Mouse (Mus musculus): Measurements from ENCODE around the gene Rpp25.
A peak's percentile ranks its signal among the peaks of the same experiment; 100 is the strongest.

The Rpp25 gene

GRCm38 (mm10) chr9:57503622-57504380, at the start of gene Rpp25:
TSS of gene Rpp25 (plus strand) at chr9:57504026.
- no peak for DNase-seq

DNA sequence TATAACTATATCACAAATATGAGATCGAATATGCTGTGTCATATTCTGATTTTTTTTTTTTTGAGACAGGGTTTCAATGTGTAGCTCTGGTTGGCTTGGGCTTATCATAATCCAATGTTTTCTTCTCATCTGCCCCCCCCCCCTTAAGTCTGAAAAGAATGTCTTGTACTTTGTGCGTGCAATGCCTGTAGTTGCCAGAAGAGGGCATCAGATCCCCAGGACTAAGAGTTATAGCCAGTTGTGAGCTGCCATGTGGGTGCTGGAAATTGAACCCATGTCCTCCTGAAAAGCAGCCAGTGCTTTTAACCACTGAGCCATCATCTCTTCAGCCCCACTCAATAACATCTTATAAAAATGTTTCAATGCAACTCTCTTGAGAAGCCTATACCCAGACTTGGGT, 44.1 kb upstream of the Rpp25 start:
- DNase-seq, result no peak

DNA sequence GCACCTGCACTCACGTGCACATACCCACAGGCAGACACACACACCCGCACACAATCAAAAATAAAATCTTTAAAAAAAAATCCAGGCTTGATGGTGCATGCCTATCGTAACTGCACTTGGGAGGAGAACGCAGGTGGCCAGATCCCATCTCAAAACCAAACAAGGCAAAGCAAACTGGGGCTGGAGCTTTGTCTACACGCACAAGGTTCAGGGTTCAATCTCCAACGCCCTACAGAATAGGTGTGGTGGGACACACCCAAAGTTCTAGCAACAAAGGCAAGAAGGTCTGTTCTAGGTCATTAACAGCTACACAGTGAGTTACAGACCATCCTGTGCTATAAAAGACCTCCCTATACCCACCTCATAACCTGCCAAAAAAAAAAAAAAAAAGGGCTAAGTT, 41.0 kb upstream of the Rpp25 start:
- DNase-seq, result no peak

DNA sequence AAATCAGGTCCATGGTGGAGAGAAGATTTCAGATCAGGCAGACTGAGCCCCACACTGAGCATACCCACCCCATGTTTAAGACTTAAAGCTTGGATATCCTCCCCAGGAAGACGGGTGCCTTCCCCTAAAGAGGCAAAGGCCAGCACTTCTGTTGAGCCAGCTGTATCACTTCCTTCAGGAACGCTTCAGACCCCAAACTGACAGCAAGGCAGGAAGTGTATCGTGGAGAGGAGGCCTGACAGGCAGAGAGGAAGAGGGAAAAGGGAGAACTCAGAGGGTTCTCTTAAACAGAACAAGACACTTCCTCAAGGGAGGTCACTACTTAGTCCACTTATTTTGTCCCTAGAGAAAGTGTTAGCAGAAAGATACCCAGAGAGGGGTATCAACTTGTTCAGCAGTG, 37.7 kb upstream of the Rpp25 start:
- DNase-seq, result no peak

GRCm38 (mm10) chr9:57467271-57467771, 36.5 kb upstream of the Rpp25 start:
- peak in 1 of 2 experiments; percentile 8 for DNase-seq

GRCm38 (mm10) chr9:57467896-57468549, 35.8 kb upstream of the Rpp25 start, which contains the start of gene Scamp5:
TSS of gene Scamp5 (minus strand) at chr9:57468060.
- DNase-seq, result peak; percentile 69 to 79

GRCm38 (mm10) chr9:57468914-57469313, 34.9 kb upstream of the Rpp25 start:
- DNase-seq, result no peak

GRCm38 (mm10) chr9:57485774-57486173, 18.1 kb upstream of the Rpp25 start:
- DNase-seq, result peak; percentile 39 to 49

DNA sequence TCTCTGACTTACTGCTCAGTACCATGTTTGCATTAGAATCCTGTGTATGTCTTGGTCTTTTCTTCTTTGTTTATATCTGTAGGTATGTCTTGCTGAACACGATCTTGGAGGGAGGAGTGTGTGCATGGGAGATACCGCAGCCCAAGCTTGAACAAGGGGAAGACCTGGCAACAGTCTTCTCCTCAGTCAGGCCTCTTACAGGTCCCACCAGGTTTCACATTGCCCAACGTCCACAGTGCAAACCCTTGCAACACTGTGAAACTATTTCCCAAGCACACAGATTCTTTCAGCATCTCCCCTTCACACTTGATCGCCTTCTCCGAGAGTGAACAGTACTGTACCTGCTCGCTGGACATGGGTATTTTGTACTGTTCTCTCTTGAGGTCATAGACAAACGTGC, 16.0 kb upstream of the Rpp25 start:
- no peak for DNase-seq

DNA sequence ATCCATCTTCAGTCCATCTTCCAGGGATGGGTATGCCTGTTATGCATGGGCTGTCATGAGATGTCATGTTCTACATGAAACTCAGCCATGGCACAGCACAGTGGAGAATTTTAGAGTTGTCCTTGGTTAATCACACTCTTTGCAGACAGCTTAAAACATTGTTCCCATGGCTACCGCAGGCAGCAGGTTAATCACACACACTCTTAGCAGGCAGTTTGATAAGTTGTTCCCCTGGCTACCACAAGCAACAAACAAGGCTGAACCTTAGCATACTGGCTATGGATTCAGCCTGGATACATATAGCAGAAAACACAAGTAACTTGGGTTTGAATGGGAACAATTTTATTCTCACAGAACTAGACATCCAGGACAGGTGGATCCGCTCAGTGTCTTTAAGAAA, 10.3 kb upstream of the Rpp25 start:
- no peak for DNase-seq

- DNase-seq, result no peak
These were observed 8.9 kb upstream of the Rpp25 start for GRCm38 (mm10) chr9:57494970-57495369.

- no peak for DNase-seq
These were observed 6.6 kb upstream of the Rpp25 start for GRCm38 (mm10) chr9:57497236-57497635.

- DNase-seq, result no peak
These were observed 5.3 kb upstream of the Rpp25 start for GRCm38 (mm10) chr9:57498536-57498935.

DNA sequence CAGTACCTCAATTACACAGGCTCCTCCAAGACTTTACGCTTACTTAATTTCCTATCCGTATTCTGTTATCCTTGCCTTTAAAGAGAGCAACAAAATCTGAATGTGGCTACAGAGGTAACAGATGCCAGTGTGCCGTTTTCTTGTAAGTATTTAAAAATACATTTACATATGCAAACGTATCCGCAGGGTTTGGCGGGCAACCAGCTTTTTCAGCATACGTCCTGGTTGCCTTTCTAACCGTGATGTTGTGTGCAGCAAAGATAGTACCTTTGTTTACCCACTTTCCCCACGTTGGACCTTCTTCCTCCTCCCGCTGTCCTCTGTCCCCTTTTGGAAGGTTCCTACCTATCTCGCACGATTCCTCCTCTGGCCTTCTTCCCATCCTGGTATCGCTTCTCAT, 2.4 kb upstream of the Rpp25 start:
- DNase-seq, result no peak

DNA sequence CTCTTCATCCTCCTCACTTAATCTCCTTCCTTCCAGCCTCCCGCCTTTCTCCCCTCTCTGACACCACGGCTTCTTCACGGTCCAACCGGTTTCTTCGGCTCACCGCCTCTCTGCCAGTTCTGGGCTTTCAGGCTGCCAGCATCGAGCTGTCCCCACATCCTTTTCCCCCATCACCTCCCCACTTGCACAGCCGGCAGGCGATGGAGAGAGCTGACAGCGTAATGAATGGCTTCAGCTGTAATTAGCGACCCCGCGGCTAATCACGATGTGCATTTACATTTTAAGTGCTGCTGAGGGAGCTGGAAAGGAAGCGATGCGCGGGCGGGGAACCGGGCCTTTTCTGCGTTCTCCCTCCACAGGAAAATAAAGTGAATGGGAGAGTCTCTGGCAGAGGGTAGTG, 2.0 kb upstream of the Rpp25 start:
- DNase-seq, result no peak

- no peak for DNase-seq
These were observed 760 bp upstream of the Rpp25 start for GRCm38 (mm10) chr9:57502911-57503621.

GRCm38 (mm10) chr9:57504381-57504700, 515 bp downstream of the Rpp25 start:
- DNase-seq, result peak; percentile 31 to 32

DNA sequence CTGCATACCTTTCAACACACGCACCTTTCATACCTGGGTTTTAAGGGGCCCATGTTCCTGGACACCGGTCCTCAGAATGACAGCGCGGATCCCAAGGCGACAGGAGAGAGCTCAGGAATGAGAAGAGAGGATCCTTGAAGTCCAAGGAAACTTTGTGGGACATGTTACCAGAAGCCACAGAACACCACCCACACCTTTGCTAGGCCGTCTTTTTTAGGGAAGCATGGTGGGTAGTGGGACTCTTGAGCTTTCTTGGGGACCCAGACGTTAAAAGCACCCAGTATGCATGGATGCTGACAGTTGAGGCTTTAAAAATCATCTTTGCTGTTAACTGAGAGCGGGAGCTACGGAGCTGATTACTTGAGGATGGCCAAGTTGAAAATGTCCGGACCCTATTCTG, 1.1 kb downstream of the Rpp25 start:
- DNase-seq, result no peak

DNA sequence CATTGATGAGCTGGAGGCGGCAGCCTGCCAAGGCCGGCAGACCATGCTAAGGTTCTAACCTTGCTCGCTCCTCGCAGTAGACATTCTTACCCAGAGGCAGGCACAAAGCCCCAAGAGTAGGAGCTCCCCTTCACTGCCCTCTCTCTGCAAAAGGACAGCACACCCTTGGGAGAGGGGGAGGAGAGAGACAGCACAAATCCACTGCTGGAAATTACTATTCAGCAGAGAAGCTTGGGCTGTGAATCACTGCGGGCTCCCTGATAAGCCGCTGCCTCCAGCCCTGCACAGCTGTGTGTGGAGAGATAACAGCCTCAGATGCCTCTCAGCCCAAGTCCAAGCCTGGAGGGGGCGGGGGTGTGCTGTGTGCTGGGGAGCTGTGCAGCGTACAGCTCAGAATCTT, 1.9 kb downstream of the Rpp25 start:
- DNase-seq, result no peak

- DNase-seq, result no peak
These were observed 6.8 kb downstream of the Rpp25 start for GRCm38 (mm10) chr9:57510577-57510976.

GRCm38 (mm10) chr9:57517113-57517512, 13.3 kb downstream of the Rpp25 start:
- DNase-seq, result peak in 1 of 2 experiments; percentile 32

DNA sequence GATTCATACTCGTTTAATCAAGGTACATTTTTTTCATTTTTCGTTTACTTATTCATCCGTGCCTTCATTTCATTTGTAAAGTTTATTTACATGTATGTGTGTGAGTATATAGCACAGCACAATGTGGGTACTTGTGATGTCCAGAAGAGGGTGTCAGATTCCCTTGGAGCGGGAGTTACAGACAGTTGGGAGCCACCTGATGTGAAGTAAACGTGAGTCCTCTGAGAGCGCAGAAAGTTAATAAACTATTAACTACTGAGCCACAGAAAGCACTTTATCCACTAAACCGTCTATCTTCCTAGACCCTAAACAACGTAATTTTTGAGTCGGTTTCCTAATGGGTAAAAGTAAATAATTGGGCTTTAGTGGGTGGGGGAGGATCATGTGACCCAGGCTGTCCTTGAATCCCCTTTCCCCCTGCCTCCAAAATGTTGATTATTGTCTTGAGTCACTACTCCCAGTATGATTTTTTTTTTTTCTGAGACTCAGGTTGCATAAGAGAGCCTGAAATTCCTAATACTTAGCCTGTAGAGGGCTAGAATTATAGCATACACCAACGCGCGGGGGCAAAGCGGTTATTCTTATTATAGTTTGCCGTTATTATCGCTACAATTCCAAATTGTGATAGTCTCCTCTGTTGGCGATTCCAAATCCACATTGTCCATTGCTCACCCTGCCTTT, 16.7 kb downstream of the Rpp25 start:
- DNase-seq, result no peak

Data from thymus, adult 18-20 months (tissue).